Mouse (Mus musculus) C2C12 (cell line): Measurements from ENCODE around the gene Foxd3. TPM values are rescaled to one million over a fixed set of nuclear protein-coding genes. Genes with fewer than 3 reads are reported as not detected.

Experiments used
- H3K27me3 ChIP-seq: one replicate; pipeline ENCODE4 v1.6.1; 2011; ENCODE audit not compliant: control insufficient read depth, insufficient read depth, insufficient read length
- H3K36me3 ChIP-seq: one replicate; pipeline ENCODE4 v1.6.1; 2011; ENCODE audit not compliant: control insufficient read depth, insufficient read depth
- H3K4me3 ChIP-seq: one replicate; pipeline ENCODE4 v1.5.1; 2011; ENCODE audit warnings: mild to moderate bottlenecking, control low read depth; ENCODE audit not compliant: poor library complexity, insufficient read depth, severe bottlenecking
- H3K79me2 ChIP-seq: one replicate; pipeline ENCODE4 v1.6.1; 2011; ENCODE audit not compliant: control insufficient read depth, insufficient read depth
- H3K79me3 ChIP-seq: one replicate; pipeline ENCODE4 v1.6.1; 2011; ENCODE audit warnings: low read depth, control low read depth
- H3ac ChIP-seq: one replicate; pipeline ENCODE3; 2011; ENCODE audit warnings: low read depth; ENCODE audit not compliant: control insufficient read depth, insufficient read length
- CEBPB ChIP-seq: IDR thresholded peaks from one replicate; pipeline ENCODE4 v1.6.1; 2011; ENCODE audit warnings: low read depth, mild to moderate bottlenecking, control low read depth, moderate library complexity
- CTCF ChIP-seq: IDR thresholded peaks from one replicate; pipeline ENCODE4 v1.5.1; 2011; ENCODE audit not compliant: control insufficient read depth, insufficient read depth, insufficient read length
- FOSL1 ChIP-seq: IDR thresholded peaks from one replicate; pipeline ENCODE4 v1.8.0; 2011; ENCODE audit warnings: mild to moderate bottlenecking, low read length; ENCODE audit not compliant: poor library complexity, insufficient read depth, severe bottlenecking
- MAX ChIP-seq: IDR thresholded peaks from one replicate; pipeline ENCODE4 v1.6.1; 2011; ENCODE audit warnings: mild to moderate bottlenecking, control low read depth
- MYOD1 ChIP-seq: IDR thresholded peaks from one replicate; pipeline ENCODE4 v1.6.1; 2011; ENCODE audit warnings: low read depth; ENCODE audit not compliant: control insufficient read depth, insufficient read length
- MYOG ChIP-seq: IDR thresholded peaks from one replicate; pipeline ENCODE4 v1.6.1; 2011; ENCODE audit not compliant: control insufficient read depth, insufficient read length; ENCODE audit errors: extremely low read depth
- USF1 ChIP-seq: IDR thresholded peaks from one replicate; pipeline ENCODE4 v1.6.1; 2011; ENCODE audit warnings: low read depth, mild to moderate bottlenecking, control low read depth, moderate library complexity
- polyA plus RNA-seq: library from polyadenylated mRNA; unstranded; fragments of >200 nt; fragmentation: generic; extraction: Trizol; gene quantifications from one replicate; pipeline ENCODE4 v1.2.1, GENCODE M21; 2012; ENCODE audit warnings: missing spikeins

Gene Foxd3
- polyA plus RNA-seq, 1 experiment, result not detected

- TF ChIP-seq CTCF, result no peak
- no peak for TF ChIP-seq MYOD1
- no peak for TF ChIP-seq MYOG
- no peak for TF ChIP-seq CEBPB
- TF ChIP-seq USF1, result no peak
- TF ChIP-seq FOSL1, result no peak
- no peaks in the 10 kb centered on the region for H3K36me3 ChIP-seq
- no peaks in the 10 kb centered on the region for H3K27me3 ChIP-seq
These were observed 1.3 kb upstream of the Foxd3 start for GRCm38 (mm10) chr4:99654621-99655296.

GRCm38 (mm10) chr4:99656605-99657429 is 718 bp downstream of the Foxd3 start:
- no peak overlapping the region for H3ac ChIP-seq
- H3K36me3 ChIP-seq, result no peaks in the 10 kb centered on the region
- no peak overlapping the region for H3K4me3 ChIP-seq
- no peaks in the 10 kb centered on the region for H3K79me2 ChIP-seq
- H3K27me3 ChIP-seq, result no peaks in the 10 kb centered on the region
- TF ChIP-seq CEBPB (no peak), FOSL1 (no peak), CTCF (no peak), USF1 (no peak), MYOG (no peak), MAX (no peak), MYOD1 (no peak)
- no peaks in the 10 kb centered on the region for H3K79me3 ChIP-seq

More at GRCm38 (mm10) chr4:99654621-99655296, 1.3 kb upstream of the Foxd3 start:
- Histone ChIP-seq H3ac (no peak overlapping the region), H3K4me3 (no peak overlapping the region), H3K79me2 (no peaks in the 10 kb centered on the region), H3K79me3 (no peaks in the 10 kb centered on the region)

- TF ChIP-seq USF1 (no peak), MYOD1 (no peak), CEBPB (no peak), MAX (no peak), CTCF (no peak), FOSL1 (no peak), MYOG (no peak)
- Histone ChIP-seq H3K79me3 (no peaks in the 10 kb centered on the region), H3K4me3 (no peak overlapping the region), H3K79me2 (no peaks in the 10 kb centered on the region), H3K36me3 (no peaks in the 10 kb centered on the region), H3ac (no peak overlapping the region), H3K27me3 (no peaks in the 10 kb centered on the region)
These were observed 1.3 kb downstream of the Foxd3 start for GRCm38 (mm10) chr4:99657430-99657820.

GRCm38 (mm10) chr4:99657831-99658470 is 1.9 kb downstream of the Foxd3 start:
- no peak overlapping the region for H3K4me3 ChIP-seq
- H3K27me3 ChIP-seq, result no peaks in the 10 kb centered on the region
- H3K79me3 ChIP-seq, result no peaks in the 10 kb centered on the region
- no peaks in the 10 kb centered on the region for H3K36me3 ChIP-seq
- no peak overlapping the region for H3ac ChIP-seq
- TF ChIP-seq MAX (no peak), CTCF (no peak), CEBPB (no peak), MYOD1 (no peak), USF1 (no peak), FOSL1 (no peak), MYOG (no peak)
- H3K79me2 ChIP-seq, result no peaks in the 10 kb centered on the region

- Histone ChIP-seq H3K4me3 (no peak overlapping the region), H3K27me3 (no peaks in the 10 kb centered on the region), H3ac (no peak overlapping the region), H3K79me2 (no peaks in the 10 kb centered on the region), H3K79me3 (no peaks in the 10 kb centered on the region), H3K36me3 (no peaks in the 10 kb centered on the region)
- TF ChIP-seq USF1, result no peak
- TF ChIP-seq MYOD1, result no peak
- TF ChIP-seq MAX, result no peak
- TF ChIP-seq CEBPB, result no peak
- TF ChIP-seq MYOG, result no peak
- no peak for TF ChIP-seq CTCF
- no peak for TF ChIP-seq FOSL1
These were observed 2.8 kb downstream of the Foxd3 start for GRCm38 (mm10) chr4:99658881-99659280.
